Mouse (Mus musculus) intestine, embryonic 16.5 days (tissue): Measurements from ENCODE around the gene Cryge. TPM values are rescaled to one million over a fixed set of nuclear protein-coding genes. Genes with fewer than 3 reads are reported as not detected.

Experiments
- ATAC-seq: fragments of 200-750 bp; cut with Nextera tagmentation; 2 replicates; pipeline ENCODE4 v1.8.0; 2017; ENCODE audit warnings: moderate TSS enrichment, moderate library complexity
- H3K27ac ChIP-seq: fragments of 300-500 bp; sonication (generic); 2 replicates; pipeline ENCODE4 v1.5.1; 2014; ENCODE audit warnings: mild to moderate bottlenecking, low read length
- H3K27me3 ChIP-seq: fragments of 300-500 bp; sonication (generic); replicated peaks from 2 replicates; pipeline ENCODE4 v1.6.1; 2014; ENCODE audit warnings: low read length, control low read depth, mixed read lengths; ENCODE audit not compliant: control insufficient read depth, insufficient read depth
- H3K36me3 ChIP-seq: fragments of 300-500 bp; sonication (generic); 2 replicates; pipeline ENCODE4 v1.6.1; 2014; ENCODE audit warnings: low read length, control low read depth; ENCODE audit not compliant: control insufficient read depth, insufficient read depth
- H3K4me1 ChIP-seq: fragments of 300-500 bp; sonication (generic); 2 replicates; pipeline ENCODE4 v1.6.1; 2014; ENCODE audit warnings: low read length, control low read depth, mixed read lengths; ENCODE audit not compliant: control insufficient read depth, insufficient read depth
- H3K4me2 ChIP-seq: fragments of 300-500 bp; sonication (generic); 2 replicates; pipeline ENCODE4 v1.6.1; 2014; ENCODE audit warnings: low read depth, low read length, control low read depth
- H3K4me3 ChIP-seq: fragments of 300-500 bp; sonication (generic); 2 replicates; pipeline ENCODE4 v1.5.1; 2014; ENCODE audit warnings: mild to moderate bottlenecking, low read length
- H3K9ac ChIP-seq: fragments of 300-500 bp; sonication (generic); 2 replicates; pipeline ENCODE4 v1.6.1; 2014; ENCODE audit warnings: low read depth, low read length
- H3K9me3 ChIP-seq: fragments of 300-500 bp; sonication (generic); 2 replicates; pipeline ENCODE4 v1.6.1; 2016; ENCODE audit warnings: low read length, control low read depth; ENCODE audit not compliant: control insufficient read depth
- WGBS: fragments of 180-500 bp; shearing (Covaris S2); extraction: QIAGEN DNeasy Blood & Tissue Kit; methylation state at CpG from one replicate; pipeline ENCODE4 v1.1.7; 2014; 5-methylcytosine and 5-hydroxymethylcytosine counted together
- polyA plus RNA-seq: library from polyadenylated mRNA; unstranded; fragments of >200 nt; fragmentation: Nextera tagmentation; extraction: Ambion mirVana; gene quantifications from 2 replicates; pipeline ENCODE4 v1.2.1, GENCODE M21; 2015

The Cryge gene
- polyA plus RNA-seq, 1 experiment from 2014 or later, result not detected

DNA sequence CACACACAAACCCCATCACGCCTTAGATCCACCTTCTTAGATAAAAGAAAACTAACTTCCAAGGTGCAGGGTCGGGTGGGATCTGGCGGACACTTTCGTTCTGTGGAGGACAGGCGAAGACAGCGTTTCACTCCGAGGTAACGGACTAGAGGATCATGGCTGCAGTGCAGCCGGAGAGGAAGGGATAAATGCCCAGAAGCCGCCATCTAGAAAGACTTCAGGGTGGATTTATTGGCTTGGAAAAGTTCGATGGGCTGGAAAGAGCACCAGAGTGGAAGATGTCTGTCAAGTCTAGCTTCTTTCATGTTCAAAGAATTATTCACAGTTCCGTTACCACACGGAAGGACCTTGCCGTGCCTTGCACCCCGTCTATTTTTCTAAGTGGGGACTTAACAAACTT is 13.3 kb upstream of the Cryge start:
- Histone ChIP-seq H3K9ac (no peak overlapping the region), H3K4me3 (no peak overlapping the region), H3K4me2 (no peak overlapping the region), H3K4me1 (0 out of 2 replicates have a peak, but pooled peaks cover 3% of the 10 kb centered on the region), H3K27me3 (no peaks in the 10 kb centered on the region), H3K27ac (no peak overlapping the region), H3K36me3 (no peaks in the 10 kb centered on the region), H3K9me3 (no peaks in the 10 kb centered on the region)
- no peak for ATAC-seq
- 86% methylated on average over 15 of the region's 15 CpGs for WGBS

DNA sequence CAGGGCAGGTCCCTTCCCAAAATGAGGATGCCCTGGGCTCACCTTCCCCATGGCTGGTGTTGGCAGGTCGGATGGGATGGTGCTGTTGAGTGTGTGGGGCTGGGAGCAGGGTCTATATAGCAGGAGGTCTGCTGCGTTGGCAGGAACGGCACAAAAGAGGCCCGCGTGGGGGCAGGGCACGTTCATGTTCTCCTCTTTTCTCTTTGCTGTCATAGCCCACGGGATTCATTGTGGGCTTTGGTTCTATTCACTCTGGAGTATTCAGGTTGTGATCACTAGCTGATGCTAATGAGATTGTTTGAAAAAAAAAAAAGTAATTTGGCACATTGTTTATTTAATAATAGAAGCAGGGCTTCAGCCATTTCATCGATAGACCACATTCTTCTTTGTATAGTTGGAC is 12.4 kb upstream of the Cryge start, which contains the start of gene Crygd:
Crygd (minus strand) TSS at position 101 of the 400 bp plus-strand sequence.
- Histone ChIP-seq H3K4me3 (no peak within 1 kb of the TSS), H3K36me3 (no peaks in the 10 kb centered on the region), H3K9me3 (no peaks in the 10 kb centered on the region), H3K27me3 (no peaks in the 10 kb centered on the region), H3K27ac (no peak within 1 kb of the TSS), H3K4me2 (no peak within 1 kb of the TSS), H3K4me1 (0 out of 2 replicates have a peak, but pooled peaks cover 3% of the 10 kb centered on the region), H3K9ac (no peak within 1 kb of the TSS)
- 82% methylated on average over 8 of the region's 8 CpGs for WGBS
- ATAC-seq, result no peak

DNA sequence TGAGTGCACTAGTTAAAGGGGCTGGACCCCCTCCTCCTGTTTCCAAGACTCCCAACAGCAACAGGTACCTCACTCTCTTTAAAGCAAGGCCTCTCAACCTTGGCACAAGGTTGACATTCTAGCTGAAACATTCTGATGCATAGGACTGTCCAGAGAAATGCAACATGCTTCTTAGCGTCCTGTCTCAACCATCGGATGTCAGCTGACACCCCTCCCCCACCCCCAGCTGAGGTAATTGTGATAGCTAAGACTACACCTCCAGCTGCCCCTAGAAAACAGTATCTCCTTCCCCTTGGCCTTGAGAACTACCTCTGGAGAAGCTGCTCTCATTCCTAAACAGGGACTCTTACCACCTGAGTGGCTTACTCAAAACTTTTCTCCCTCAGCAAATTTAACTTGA is 1.2 kb upstream of the Cryge start:
- Histone ChIP-seq H3K4me1 (no peaks in the 10 kb centered on the region), H3K36me3 (no peaks in the 10 kb centered on the region), H3K27ac (no peak overlapping the region), H3K9me3 (no peaks in the 10 kb centered on the region), H3K4me3 (no peak overlapping the region), H3K4me2 (no peak overlapping the region), H3K9ac (no peak overlapping the region), H3K27me3 (no peaks in the 10 kb centered on the region; the same call in 1 of the 2 replicates)
- WGBS, result 38% methylated on average over 2 of the region's 2 CpGs
- no peak for ATAC-seq

DNA sequence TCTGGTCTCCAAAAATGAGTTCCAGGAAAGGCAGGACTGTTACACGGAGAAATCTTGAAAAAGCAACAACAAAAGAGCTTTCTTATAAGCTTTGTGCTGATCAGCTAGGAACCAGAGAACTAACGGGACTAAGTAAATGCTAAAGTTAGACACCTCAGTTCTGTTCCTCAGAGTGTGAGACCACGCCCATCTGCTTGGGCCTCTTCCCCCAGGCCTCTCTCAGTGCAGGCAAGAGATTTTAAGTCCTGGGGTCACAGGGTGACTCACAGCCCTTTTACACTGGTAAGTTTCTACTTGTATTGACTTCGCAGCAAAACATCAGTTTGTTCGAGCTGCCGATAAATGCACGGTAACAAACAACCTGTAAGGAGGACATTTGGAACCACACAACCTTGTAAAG is 747 bp upstream of the Cryge start:
- Histone ChIP-seq H3K9me3 (no peaks in the 10 kb centered on the region), H3K27me3 (no peaks in the 10 kb centered on the region; the same call in 1 of the 2 replicates), H3K4me1 (no peaks in the 10 kb centered on the region), H3K4me2 (no peak overlapping the region), H3K9ac (no peak overlapping the region), H3K4me3 (no peak overlapping the region), H3K27ac (no peak overlapping the region), H3K36me3 (no peaks in the 10 kb centered on the region)
- no peak for ATAC-seq
- WGBS, result 64% methylated on average over 7 of the region's 7 CpGs

DNA sequence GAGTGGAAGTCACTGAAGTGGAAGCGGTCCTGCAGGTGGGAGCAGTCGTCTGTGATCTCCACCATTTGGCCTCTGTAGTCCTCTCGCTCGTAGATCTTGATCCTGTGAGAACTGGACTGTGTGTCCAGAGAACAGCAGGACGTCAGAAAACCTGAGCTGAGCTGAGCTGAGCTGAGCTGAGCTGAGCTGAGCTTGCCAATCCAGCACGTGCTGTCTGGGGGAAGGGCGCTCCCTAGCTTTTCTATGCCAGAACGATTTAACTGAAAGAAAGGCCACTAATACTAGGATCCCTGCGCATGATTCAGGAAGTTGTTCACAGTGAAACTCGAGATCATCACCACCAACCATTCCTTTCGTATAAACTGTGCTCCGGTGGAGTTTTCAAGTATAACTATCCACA is 2.2 kb downstream of the Cryge start:
- Histone ChIP-seq H3K36me3 (no peaks in the 10 kb centered on the region), H3K4me3 (no peak overlapping the region), H3K9ac (no peak overlapping the region), H3K9me3 (no peaks in the 10 kb centered on the region), H3K27ac (no peak overlapping the region), H3K4me1 (no peaks in the 10 kb centered on the region), H3K27me3 (no peaks in the 10 kb centered on the region; the same call in 1 of the 2 replicates), H3K4me2 (no peak overlapping the region)
- 57% methylated on average over 12 of the region's 12 CpGs for WGBS
- no peak for ATAC-seq

- H3K9me3 ChIP-seq, result no peaks in the 10 kb centered on the region
- no peaks in the 10 kb centered on the region for H3K4me1 ChIP-seq
- no peak overlapping the region for H3K4me3 ChIP-seq
- H3K27ac ChIP-seq, result no peak overlapping the region
- no peaks in the 10 kb centered on the region for H3K36me3 ChIP-seq
- ATAC-seq, result no peak
- no peak overlapping the region for H3K9ac ChIP-seq
- H3K4me2 ChIP-seq, result no peak overlapping the region
- 33% methylated on average over 8 of the region's 8 CpGs for WGBS
- H3K27me3 ChIP-seq, result no peaks in the 10 kb centered on the region; the same call in 1 of the 2 replicates
Observed at GRCm38 (mm10) chr1:65046401-65047109, 4.4 kb downstream of the Cryge start.

DNA sequence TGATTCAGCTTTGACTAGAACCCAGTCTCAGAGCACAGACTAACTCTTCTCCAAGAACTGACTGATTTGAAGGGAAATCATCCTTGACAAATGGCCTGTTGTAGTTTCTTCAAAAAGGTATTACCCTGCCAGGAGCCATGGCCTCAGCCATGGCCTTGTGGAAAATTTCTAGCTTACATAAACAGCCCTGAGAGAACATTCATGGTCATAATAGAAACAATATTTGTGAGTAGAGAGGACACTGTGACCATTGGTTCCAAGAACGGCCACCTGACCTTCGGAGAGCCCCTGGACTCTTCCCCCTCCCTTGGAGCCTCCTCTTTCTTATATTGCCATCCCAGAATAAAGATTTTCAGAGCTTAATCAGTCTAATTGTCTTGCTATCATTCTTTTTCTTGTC is 7.5 kb downstream of the Cryge start:
- Histone ChIP-seq H3K9ac (no peak overlapping the region), H3K27ac (no peak overlapping the region), H3K4me1 (no peaks in the 10 kb centered on the region), H3K4me2 (no peak overlapping the region), H3K4me3 (no peak overlapping the region), H3K36me3 (no peaks in the 10 kb centered on the region), H3K27me3 (no peaks in the 10 kb centered on the region; the same call in 1 of the 2 replicates), H3K9me3 (no peaks in the 10 kb centered on the region)
- ATAC-seq, result no peak
- WGBS, result 80% methylated on average over 2 of the region's 2 CpGs

- no peak overlapping the region for H3K4me2 ChIP-seq
- H3K27me3 ChIP-seq, result no peaks in the 10 kb centered on the region
- 0 out of 2 replicates have a peak, but pooled peaks cover 2% of the 10 kb centered on the region for H3K9me3 ChIP-seq
- ATAC-seq, result no peak
- H3K9ac ChIP-seq, result no peak overlapping the region
- no peak overlapping the region for H3K27ac ChIP-seq
- H3K4me3 ChIP-seq, result no peak overlapping the region
- WGBS, result 94% methylated on average over 3 of the region's 3 CpGs
- no peaks in the 10 kb centered on the region for H3K36me3 ChIP-seq
- no peaks in the 10 kb centered on the region for H3K4me1 ChIP-seq
Observed at GRCm38 (mm10) chr1:65041837-65042236, 9.1 kb downstream of the Cryge start.

DNA sequence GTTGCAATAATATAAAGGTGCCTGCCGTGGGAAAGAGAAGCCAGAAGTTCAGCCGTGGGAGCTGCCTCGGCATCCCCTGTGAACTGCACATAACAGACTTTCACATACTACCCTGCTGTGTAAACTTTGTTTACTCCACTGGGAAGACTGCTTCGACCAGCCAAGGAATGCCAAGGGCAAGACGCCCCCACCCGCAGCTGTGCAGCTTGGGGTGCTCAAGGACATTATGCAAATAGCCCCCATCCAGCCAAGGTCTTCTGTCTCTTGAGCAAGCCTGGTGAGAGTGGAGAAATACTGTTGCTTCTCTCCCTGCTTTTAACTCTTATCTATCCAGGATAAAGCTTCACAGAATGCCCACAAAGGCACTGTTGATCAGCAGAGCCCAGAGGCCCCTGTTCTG is 10.1 kb downstream of the Cryge start:
- H3K9ac ChIP-seq, result no peak overlapping the region
- no peak overlapping the region for H3K4me2 ChIP-seq
- H3K27me3 ChIP-seq, result no peaks in the 10 kb centered on the region
- no peak overlapping the region for H3K27ac ChIP-seq
- no peaks in the 10 kb centered on the region for H3K4me1 ChIP-seq
- H3K36me3 ChIP-seq, result no peaks in the 10 kb centered on the region
- WGBS, result 66% methylated on average over 6 of the region's 6 CpGs
- 0 out of 2 replicates have a peak, but pooled peaks cover 2% of the 10 kb centered on the region for H3K9me3 ChIP-seq
- no peak overlapping the region for H3K4me3 ChIP-seq
- ATAC-seq, result no peak
